Mouse (Mus musculus): ENCODE data around the gene Mr1.
"Not testable (repeated sequence)": the region's sequence is repeated elsewhere in the genome, so short reads cannot be mapped to it uniquely, and the experiment has no call there.

The Mr1 gene

DNA sequence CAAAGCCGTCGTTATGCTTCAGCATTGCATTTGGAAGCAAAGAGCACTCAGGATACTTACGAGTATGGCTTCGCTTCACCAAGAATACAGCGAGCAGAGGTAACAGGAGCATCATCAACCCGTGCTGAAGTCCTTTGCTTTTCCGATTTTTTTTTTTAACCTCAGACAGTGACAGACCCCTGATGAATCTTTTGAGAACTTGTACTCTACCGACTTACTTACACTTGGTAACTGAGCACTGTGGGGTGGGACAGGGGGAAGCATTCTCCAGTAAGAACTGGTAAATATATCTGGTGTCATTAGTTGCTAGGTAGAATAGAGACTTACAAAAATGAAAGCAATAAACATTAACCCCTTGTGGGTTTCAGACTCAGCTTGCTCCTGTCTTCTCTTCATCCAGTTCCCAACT is at the start of gene Mr1:
TSS of gene Mr1 (minus strand) at position 243 of the 409 bp plus-strand sequence.
- DNase-seq (ENCODE audit: low spot score in 2 of 2): peak; percentile 8 to 43

DNA sequence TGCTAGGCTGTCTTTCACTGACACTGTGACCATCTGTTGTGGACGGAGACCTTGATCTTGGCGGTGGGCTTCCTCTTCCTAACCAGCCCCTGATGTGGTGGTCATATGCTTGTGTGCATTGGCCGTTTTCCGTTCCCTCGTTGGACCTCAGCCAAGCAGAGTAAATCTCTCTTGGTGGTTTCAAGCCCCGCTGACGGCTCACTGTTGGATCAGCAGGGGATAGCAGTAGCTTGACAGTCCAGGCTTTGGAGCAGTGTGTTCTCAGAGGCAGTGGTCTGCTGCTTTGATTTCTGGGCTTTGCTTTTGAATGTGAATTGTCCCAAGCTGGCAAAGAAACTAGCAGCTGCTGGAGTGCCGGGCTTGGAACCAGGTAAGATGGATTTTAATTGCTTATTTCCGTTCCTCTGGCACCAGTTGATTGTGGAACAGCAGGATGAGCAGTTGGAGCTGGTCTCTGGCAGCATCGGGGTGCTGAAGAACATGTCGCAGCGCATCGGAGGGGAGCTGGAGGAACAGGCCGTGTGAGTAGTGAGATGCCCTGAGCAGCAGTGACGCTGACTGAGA is 46.3 kb upstream of the Mr1 start:
- DNase-seq (ENCODE audit: low spot score in 2 of 2): no peak

DNA sequence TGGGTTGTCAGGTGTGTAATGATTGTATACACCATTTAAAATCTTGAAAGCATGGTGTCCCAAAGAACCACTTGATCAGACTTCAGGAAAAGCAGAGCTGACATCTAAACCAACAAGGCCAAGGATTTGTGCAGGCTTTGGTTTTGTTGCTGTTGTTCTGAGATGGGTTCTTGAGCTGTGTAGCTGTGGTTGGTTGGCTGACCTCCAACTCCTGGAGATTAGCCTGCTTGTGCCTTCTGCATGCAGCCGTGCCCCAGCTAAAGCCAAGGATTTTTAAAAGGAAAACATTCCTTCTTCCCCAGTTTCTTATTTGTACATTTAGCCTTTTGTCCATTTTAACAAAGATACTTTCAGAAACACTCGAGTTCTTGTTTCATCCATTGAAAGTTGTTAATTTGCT is 45.1 kb upstream of the Mr1 start:
- no peak for DNase-seq (ENCODE audit: low spot score in 2 of 2)

DNA sequence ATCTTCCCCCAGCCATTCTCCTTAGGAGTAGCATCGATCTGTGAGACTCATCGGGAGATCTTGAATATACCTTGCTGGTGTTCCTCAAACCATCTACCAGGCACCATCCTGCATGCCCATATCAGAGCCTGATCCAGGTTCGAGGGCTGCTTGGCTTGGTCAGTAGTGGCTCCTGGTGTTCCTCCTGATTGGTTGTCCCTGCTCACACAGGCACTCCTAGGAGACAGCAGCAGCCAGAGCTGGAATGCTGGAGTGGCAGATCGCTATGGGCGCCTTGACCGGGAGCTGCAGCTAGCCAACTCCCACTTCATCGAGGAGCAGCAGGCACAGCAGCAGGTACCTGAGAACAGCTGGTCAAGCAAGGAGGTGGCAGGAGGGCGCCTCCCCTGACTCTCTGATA is 44.6 kb upstream of the Mr1 start:
- DNase-seq (ENCODE audit: low spot score in 2 of 2): no peak

DNA sequence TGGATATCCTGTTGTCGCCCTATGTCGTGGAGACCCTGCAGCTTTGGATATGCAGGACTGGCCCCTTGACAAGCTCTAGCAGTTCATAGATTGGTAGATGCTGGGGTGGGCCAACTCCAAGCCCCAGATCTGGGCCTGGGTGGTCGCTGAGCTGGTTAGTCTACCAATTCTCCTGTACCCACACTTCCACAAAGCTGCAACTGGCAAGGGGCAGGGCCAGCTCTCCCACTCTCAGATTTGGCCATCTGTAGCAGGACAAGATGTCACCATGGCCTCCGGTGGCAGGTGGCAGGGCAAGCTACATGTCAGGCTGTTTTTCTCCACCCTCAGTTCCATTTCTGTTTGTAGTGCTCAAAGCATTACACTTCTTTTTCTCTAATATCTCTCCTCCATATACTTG is 42.0 kb upstream of the Mr1 start:
- no peak for DNase-seq (ENCODE audit: low spot score in 2 of 2)

DNA sequence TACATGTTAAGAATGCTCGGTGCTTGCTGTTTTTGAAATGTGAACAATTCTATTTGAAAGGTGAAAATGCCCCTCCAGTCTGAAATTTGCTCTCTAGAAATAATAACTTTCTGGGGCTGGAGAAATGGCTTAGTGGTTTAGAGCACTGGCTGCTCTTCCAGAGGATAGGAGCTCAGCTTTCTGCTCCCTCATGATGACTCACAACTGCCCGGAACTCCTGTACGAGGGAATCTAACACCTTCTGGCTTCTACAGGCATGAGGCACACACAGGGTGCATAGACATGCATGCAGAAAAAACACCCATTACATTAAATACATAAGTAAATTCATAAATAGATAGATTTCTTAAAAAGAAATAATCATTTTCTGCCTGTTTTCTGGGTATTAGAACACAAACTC is 37.6 kb upstream of the Mr1 start:
- DNase-seq (ENCODE audit: low spot score in 2 of 2): no peak

DNA sequence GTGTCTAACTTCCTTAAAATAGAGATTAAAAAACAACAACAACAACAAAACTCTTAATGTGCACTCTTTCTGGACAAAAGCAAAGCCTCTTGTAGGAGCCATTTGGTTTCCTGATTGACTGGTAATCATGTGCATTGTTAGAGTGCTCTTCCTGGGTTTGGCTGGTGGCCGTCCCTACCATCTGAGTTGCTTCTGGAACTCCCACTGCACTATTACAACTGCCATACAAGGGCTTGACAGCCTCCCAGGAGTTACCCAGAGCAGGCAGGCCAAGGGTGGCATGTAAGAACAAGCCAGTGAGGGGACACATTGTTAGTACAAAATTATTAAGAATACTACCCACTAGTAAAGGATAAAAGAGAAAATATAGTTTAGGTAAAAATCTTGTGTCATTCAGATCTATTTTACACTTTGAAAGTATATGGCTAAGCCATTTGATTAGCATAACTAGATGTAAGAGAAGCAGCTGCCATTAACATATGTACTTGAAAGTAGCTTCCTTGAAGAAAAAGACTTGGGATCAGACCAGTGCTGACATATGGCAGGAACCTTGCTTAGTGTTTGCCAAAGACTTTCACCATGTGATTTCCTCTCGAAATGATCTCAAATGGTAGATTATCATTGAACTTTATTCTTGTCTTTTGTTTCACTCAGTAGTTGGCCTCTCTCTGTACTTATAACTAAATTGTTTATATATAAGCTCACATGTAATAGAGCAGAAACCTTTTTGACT is 31.7 kb upstream of the Mr1 start:
- DNase-seq (ENCODE audit: low spot score in 2 of 2): no peak

DNA sequence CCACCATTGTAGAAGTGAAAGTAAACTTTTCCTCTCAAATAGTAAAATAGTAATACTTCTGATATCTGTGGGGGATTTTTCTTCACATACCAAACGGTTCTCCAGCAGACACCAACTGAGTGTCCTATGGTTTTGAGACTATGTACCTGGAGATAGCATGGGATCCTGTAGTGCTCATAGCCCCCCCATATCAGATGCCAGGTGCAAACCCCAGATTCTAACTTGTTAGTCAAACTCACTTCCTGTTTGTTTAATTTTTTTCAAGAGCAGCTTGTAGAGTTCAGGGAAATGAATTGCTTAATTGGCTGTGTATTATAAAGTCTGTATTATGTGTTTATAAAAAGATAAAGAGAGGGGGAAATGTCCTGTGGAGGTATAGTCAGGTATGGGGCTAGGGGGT is 27.8 kb upstream of the Mr1 start:
- no peak for DNase-seq (ENCODE audit: low spot score in 2 of 2)

DNA sequence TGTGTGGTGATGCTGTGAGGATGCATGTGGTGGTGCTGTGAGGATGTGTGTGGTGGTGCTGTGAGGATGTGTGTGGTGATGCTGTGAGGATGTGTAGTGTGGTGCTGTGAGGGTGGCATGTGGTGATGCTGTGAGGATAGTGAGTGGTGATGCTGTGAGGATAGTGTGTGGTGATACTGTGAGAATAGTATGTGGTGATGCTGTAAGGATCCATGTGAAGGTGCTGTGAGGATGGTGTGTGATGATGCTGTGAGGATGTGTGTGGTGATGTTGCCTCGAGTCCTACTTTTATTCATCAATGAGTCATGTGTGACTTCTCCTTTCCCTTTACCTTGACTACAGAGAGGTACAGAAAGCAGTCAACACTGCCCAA is 27.0 kb upstream of the Mr1 start:
- DNase-seq (ENCODE audit: low spot score in 2 of 2): not testable (repeated sequence)

DNA sequence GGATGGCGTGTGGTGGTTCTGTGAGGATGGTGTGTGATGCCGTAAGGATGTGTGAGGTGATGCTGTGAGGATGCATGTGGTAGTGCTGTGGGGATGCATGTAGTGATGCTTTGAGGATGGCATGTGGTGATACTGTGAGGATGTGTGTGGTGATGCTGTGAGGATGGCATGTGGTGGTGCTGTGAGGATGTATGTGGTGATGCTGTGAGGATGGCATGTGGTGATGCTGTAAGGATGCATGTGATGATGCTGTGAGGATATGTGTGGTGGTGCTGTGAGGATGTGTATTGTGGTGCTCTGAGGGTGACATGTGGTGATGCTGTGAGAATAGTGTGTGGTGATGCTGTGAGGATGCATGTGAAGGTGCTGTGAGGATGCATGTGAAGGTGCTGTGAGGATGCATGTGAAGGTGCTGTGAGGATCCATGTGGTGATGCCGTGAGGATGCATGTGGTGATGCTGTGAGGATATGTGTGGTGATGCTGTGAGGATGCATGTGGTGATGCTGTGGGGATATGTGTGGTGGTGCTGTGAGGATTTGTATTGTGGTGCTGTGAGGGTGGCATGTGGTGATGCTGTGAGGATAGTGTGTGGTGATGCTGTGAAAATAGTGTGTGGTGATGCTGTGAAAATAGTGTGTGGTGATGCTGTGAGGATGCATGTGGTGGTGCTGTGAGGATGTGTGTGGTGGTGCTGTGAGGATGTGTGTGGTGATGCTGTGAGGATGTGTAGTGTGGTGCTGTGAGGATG is 26.5 kb upstream of the Mr1 start:
- DNase-seq (ENCODE audit: low spot score in 2 of 2): no peak

DNA sequence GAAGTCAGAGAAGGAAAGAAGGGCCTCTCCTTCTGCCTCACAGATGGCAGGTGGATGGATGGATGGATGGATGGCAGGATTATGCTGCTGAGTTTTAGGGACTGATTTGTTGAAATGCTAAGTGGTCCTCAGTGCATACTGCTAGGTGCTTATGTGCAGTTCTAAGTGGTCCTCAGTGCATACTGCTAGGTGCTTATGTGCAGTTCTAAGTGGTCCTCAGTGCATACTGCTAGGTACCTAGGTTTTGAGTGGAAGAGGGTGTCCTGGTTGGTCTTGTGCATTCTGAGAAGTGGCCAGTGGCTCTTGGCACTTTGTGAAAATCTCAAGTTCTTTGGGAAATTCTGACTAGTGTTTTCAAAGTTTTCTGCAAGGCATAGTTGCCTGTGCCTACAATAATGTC is 23.3 kb upstream of the Mr1 start:
- no peak for DNase-seq (ENCODE audit: low spot score in 2 of 2)

DNA sequence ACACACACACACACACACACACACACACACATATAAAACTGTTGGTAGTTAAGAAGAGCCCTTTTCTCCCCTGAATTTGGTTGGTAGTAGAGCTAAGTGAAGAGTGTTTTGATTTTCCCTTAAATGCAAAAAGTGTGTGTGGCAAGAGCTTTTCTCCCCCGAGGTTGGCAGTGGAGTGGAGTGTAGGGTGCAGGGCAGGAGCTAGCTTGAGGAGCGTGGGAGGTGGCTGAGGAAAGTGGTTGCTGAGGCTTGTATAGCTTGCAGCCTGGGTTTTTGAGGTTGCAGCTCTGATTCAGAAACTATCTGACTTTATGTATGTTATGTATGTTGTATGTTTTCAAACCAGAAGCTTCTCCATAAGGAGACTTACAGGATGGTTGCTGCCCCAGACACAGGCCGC is 20.8 kb upstream of the Mr1 start:
- DNase-seq (ENCODE audit: low spot score in 2 of 2): no peak

DNA sequence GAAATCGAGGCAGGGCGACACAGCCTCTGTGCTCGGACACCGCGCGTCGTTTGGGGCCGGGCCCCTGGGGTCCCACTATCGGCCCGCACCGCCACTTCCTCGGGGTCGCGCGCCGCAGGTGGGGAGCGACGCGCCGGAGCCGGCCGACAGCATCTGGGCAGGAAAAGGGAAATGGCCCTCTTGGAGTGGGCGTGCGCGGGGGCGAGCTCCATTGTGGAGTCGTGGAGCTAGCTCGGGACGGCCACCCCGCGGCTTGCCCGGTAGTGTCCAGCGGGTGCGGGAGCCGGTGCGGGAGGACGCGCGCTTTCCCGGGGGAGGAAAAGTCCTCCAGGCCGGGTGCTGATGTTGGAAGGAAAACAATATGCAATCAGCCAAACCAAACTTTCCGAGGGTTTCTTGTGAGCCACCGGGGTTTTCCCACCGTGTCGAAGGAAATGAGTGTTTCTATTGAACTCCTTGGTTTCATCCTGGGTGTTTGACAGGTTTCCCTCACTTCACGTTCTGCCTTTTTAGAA is 12.4 kb upstream of the Mr1 start:
- DNase-seq (ENCODE audit: low spot score in 2 of 2): peak in 1 of 2 experiments; percentile 61

DNA sequence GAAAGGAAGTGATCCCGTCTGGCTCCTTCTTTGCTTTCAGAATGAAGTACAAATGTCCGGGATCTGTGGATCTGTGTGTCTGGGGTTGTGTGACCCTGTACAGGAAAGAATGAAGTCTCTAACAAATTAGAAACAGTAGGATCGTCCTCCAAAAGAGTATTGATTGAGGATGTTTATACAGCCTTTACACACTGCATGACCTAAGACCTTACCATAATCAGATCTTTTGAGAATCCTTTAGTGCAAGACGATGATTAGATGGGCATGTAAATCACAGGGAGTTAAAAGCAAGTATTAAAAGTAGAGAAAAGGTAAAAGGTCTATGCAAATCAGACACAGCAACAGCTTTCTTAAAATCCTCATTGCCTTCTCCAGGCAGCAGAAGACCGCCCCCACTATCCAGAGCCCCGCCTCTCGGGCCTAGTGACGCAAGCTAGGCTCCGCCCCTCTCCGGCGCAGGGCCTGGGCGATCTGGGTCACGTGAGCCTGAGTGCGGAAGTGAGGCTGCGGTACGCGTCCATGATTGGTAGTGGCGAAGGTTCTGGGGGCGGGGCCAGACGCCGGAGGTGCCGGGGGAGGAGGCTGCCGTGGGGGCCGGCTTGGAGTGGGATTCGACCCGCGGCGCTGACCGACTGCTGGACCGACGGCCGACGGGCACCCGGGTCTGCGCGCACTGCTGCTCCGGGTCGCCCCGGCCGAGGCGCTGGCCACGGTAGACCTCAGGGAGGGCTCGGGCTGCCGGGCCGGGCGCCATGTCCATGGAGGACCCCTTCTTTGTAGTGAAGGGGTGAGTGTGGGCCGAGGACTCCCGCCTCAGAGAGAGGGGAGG is 11.7 kb upstream of the Mr1 start, which contains the start of gene Stx6:
TSS of gene Stx6 (plus strand) at position 575 of the 829 bp plus-strand sequence.
- peak; percentile 96 to 99 for DNase-seq (ENCODE audit: low spot score in 2 of 2)

DNA sequence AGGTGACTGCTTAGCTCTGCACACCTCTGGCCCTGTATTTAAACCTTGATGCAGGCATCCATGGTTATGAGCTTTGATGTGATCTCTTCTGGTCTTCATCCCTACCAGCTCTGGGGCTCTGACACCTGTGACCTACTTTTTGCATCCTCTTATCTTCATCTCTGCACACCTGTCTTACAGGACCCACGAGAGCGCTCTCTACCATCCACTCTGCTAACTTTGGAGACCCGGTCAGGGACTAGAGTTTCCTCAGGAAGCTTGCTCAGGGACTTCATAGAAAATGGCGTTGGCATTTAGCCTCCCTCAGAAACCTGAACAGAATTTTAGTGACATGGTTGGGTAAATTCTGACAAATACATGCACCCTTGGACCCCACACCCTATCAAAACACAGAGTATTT is 7.3 kb upstream of the Mr1 start:
- DNase-seq (ENCODE audit: low spot score in 2 of 2): no peak

DNA sequence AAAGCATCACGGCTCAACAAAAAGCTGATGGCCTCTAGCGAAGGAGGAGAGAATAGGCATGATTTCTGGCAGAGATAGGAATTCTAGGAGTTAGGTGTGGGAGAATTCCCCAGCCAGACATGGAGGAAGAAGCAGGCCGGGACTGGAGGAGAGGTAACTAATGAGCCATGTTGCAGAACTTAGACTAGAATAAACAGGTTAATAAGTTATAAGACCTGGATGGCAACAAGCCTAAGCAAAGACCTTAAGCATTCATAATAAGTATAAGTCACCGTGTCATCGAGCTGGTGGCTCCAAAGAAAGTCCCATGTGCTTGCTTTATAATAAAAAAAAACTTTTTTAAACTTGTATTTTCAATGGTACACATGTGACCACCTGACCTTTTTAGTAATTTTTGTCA is 4.2 kb upstream of the Mr1 start:
- no peak for DNase-seq (ENCODE audit: low spot score in 2 of 2)

DNA sequence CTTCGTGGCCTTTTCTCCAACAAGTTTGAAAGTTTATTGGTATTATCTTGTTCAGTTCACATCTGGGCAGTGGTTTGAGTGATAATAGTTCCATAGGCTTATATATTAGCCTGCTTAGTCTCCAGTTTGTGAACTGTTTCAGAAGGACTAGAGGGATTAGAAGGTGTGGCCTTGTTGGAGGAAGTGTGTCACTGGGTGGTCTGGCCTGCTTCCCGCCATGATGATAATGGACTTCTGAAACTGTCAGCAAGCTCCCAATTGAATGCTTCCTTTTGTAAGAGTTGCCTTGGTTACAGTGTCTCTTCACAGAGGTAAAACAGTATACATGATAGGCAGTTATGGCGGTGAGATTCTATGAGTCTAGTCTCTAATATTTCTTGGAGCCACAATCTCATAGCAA is 2.8 kb upstream of the Mr1 start:
- no peak for DNase-seq (ENCODE audit: low spot score in 2 of 2)

DNA sequence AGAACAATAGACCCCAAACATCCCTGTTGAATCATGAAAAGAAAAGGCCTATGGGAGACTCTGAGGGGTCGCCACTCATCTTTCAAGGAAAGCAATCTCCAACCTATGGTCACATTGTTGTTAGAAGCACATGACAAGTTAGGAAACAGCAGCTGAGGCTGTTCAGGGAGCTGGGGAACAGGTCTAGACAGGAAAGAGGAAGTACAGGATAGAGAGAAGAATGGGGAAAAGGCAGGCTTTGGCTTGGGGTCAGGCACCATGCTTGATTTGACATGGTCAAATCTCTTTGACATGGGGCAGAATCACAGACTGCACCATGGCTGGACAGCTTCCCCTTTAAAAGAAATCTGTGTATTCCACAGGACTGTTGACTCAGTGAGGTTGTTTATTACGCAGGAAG is 614 bp upstream of the Mr1 start:
- no peak for DNase-seq (ENCODE audit: low spot score in 2 of 2)

DNA sequence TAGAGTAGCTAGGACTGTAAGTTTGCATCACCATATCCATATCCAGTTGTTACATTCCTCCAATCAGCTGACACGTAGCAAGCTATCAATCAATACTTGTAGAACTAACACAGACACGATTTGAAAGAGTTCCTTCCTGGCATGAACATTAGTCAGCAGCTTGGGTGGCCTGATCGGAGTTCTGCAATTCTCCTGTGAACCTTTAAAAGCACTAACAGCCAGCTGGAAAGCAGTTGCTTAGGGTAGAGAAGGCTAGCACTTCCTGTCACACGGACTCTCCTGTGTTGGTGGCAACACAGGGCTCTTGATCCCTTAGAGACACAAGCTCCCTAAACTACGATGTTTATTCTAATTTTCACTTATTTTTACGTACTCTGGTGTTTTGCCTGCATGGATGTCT is 994 bp downstream of the Mr1 start:
- peak; percentile 20 to 26 for DNase-seq (ENCODE audit: low spot score in 2 of 2)

DNA sequence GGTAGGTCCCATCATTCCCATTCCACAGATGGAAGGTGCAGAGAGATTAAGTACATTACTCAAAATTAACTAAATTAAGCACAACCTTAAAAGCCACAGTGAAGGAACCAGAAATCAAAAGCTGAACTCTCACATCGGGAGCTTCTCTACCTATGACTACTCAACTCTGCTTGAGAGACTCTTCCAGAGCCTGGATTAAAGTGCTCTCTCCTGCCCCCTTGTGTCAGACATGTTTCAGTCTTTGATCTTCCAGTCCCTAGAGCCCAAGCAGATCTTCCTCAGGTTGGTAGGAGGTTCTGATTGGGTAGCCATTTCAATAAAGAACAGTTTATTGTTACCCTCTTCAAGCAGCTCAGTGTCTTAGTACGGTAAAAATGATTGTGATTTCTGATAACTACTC is 6.5 kb downstream of the Mr1 start:
- peak; percentile 45 to 81 for DNase-seq (ENCODE audit: low spot score in 2 of 2)

DNA sequence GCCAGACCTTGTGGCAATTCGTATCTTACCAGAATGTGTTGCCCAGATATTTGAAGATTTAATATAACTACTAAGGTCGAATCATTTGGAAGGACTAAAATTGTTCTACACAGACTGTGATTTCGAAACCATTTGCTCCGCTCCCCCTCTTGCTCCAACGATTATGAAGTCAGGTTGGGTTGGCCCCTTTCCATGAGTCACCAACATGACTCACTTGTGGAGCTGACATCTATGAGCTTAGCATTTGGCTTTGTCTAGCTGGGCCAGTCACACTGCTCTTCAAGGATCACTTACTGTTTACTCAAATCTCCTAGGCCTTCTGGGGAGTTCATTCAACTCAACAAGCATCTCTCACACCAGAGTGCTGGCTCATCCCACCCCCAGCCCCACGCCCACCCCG is 7.8 kb downstream of the Mr1 start:
- DNase-seq (ENCODE audit: low spot score in 2 of 2): no peak

DNA sequence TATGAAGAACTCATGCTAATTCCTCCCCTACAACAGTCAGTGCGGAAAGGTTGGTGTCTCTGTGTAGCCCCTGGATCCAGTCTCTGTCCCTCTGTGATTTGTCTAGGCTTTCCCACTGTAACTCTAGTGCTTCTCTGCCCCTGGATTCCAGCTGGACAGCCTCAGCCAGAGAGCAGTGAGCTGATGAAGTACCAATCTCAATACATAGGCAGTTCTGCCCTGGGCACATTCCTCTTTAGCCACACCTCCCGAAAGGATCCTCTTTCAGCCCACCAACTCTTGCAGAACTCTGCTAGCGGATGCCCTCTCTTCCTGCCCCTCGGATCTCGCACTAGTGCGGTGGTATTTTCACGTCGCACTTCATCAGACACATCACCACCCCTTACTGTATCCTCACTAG is 11.7 kb downstream of the Mr1 start:
- DNase-seq (ENCODE audit: low spot score in 2 of 2): no peak

All from spleen, postnatal 10 days (tissue).